13 mouse cellular contexts compared by ENCODE assay signal in the genomic region with DNA sequence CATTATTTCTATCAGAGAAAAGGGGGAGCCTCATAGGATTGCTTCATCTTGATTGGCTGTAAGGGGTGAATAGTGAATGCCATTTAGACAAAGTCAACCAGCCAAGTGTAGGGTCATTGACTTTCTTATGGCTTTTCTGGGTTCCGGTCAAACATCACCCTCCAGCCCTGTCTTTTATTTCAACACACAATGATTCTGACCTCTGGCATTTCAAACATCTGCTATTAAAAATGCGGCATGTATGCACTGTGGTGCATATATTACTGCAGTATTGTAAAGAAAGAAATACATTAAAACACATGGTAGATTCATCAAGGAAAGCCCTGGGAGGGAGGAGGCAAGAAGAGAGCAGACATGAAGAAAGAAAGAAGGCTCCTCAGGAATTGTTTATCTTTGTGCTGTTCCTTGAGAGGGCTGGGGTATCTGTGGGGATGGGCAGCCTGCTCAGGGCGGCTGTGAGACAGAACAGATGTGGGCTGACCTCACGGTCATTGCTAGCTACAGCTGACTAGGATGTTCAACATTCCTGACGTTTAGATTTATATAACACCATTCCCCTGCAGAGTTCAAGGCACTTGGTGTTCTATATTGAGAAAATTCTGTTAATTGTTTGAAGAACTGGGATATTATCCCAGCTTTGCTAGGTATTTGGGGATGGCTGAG.
A peak's percentile ranks its signal among the peaks of the same experiment; 100 is the strongest.
DNase-seq lines count a peak whose midpoint lies in the region; ATAC-seq and TF ChIP-seq lines count a peak whose summit lies in the region.
"Had no signal": no experiment of that assay in that cellular context is flagged by ENCODE, and none has a peak within 500 bp of the region (broad histone marks: within the 10 kb centered on the region; RNA-seq: fewer than 3 reads in every experiment).

No protein-coding gene starts in this region.

- no peaks in the 10 kb centered on the region for H3K4me1 ChIP-seq in embryonic facial prominence, embryonic 11.5 days (ENCODE audit: control insufficient read depth, insufficient read depth, low read length)
- H3K4me1 ChIP-seq in stomach, embryonic 15.5 days = no peaks in the 10 kb centered on the region
- H3K4me1 ChIP-seq in hindbrain, postnatal 0 days (ENCODE audit: insufficient read depth, low read length) = no peaks in the 10 kb centered on the region

- no peak for TF ChIP-seq CTCF in hindbrain, postnatal 0 days (IDR thresholded peaks at IDR 0.05; ENCODE audit: low read depth)

- no peak overlapping the region for H3K4me2 ChIP-seq in embryonic facial prominence, embryonic 11.5 days (ENCODE audit: low read depth, low read length)
- H3K4me2 ChIP-seq in stomach, embryonic 15.5 days = no peak overlapping the region
- H3K4me2 ChIP-seq in hindbrain, postnatal 0 days (ENCODE audit: low read depth, low read length) = no peak overlapping the region
- H3K4me2 ChIP-seq: heart, embryonic 12.5 days had no signal

- DNase-seq in kidney, postnatal 4 days = peak; percentile 46 to 47
- DNase-seq in kidney, adult 9 months = no peak
- peak; percentile 58 for DNase-seq in embryonic facial prominence, embryonic 11.5 days (ENCODE audit: low spot score)
- DNase-seq in lung, adult 18-20 months = peak; percentile 15 to 39
- no peak for DNase-seq in hindbrain, postnatal 0 days (ENCODE audit: low spot score)
- no peak for DNase-seq in left cerebral cortex, postnatal 36 days (ENCODE audit: low spot score in 2 of 2)
- DNase-seq: cerebellum, adult 2 months; thymus, postnatal 4 days had no signal

- 47% methylated on average over 5 of the region's 5 CpGs for WGBS in embryonic facial prominence, embryonic 11.5 days
- 25% methylated on average over 5 of the region's 5 CpGs for WGBS in stomach, embryonic 15.5 days
- 48% methylated on average over 5 of the region's 5 CpGs for WGBS in hindbrain, postnatal 0 days

- intact Hi-C loops in left cerebral cortex, postnatal 36 days (cut with DNase I) = no loop called here

- H3K9me3 ChIP-seq in embryonic facial prominence, embryonic 11.5 days (replicated peaks; ENCODE audit: control insufficient read depth, low read length) = no peaks in the 10 kb centered on the region
- no peaks in the 10 kb centered on the region for H3K9me3 ChIP-seq in stomach, embryonic 15.5 days
- no peaks in the 10 kb centered on the region for H3K9me3 ChIP-seq in hindbrain, postnatal 0 days (ENCODE audit: low read length)

- H3K27me3 ChIP-seq in embryonic facial prominence, embryonic 11.5 days (ENCODE audit: control insufficient read depth, insufficient read depth, low read length) = no peaks in the 10 kb centered on the region
- H3K27me3 ChIP-seq in stomach, embryonic 15.5 days (replicated peaks) = no peaks in the 10 kb centered on the region
- no peaks in the 10 kb centered on the region for H3K27me3 ChIP-seq in hindbrain, postnatal 0 days (ENCODE audit: insufficient read depth, low read length)
- H3K27me3 ChIP-seq: heart, embryonic 12.5 days had no signal

- ATAC-seq in embryonic facial prominence, embryonic 11.5 days (replicated peaks; ENCODE audit: insufficient number of reproducible peaks, low FRiP score, low TSS enrichment, low read depth) = no peak
- peak; percentile 73; the same call in 1 of the 2 replicates for ATAC-seq in stomach, embryonic 15.5 days (ENCODE audit: insufficient read depth, low FRiP score, low read depth)
- no peak for ATAC-seq in hindbrain, postnatal 0 days

- H3K9ac ChIP-seq in embryonic facial prominence, embryonic 11.5 days (replicated peaks; ENCODE audit: low read length) = no peak overlapping the region
- no peak overlapping the region for H3K9ac ChIP-seq in stomach, embryonic 15.5 days
- H3K9ac ChIP-seq in hindbrain, postnatal 0 days (replicated peaks; ENCODE audit: low read length) = no peak overlapping the region
- H3K9ac ChIP-seq: heart, embryonic 12.5 days had no signal

- H3K4me3 ChIP-seq in embryonic facial prominence, embryonic 11.5 days (ENCODE audit: low read depth, low read length) = no peak overlapping the region
- H3K4me3 ChIP-seq in stomach, embryonic 15.5 days (replicated peaks) = no peak overlapping the region
- H3K4me3 ChIP-seq in hindbrain, postnatal 0 days (ENCODE audit: low read length) = no peak overlapping the region
- H3K4me3 ChIP-seq: erythroblast, embryonic 14.5 days; heart, embryonic 12.5 days; left cerebral cortex, adult 2 months; myocyte had no signal

- no peak overlapping the region for H3K27ac ChIP-seq in embryonic facial prominence, embryonic 11.5 days (replicated peaks; ENCODE audit: low read depth, low read length)
- H3K27ac ChIP-seq in stomach, embryonic 15.5 days = no peak overlapping the region
- H3K27ac ChIP-seq in hindbrain, postnatal 0 days = no peak overlapping the region
- H3K27ac ChIP-seq: left cerebral cortex, adult 2 months had no signal

- H3K36me3 ChIP-seq in embryonic facial prominence, embryonic 11.5 days (replicated peaks; ENCODE audit: control insufficient read depth, insufficient read depth, low read depth, low read length) = no peaks in the 10 kb centered on the region
- H3K36me3 ChIP-seq in stomach, embryonic 15.5 days = no peaks in the 10 kb centered on the region
- no peaks in the 10 kb centered on the region for H3K36me3 ChIP-seq in hindbrain, postnatal 0 days (ENCODE audit: insufficient read depth, low read length)
- H3K36me3 ChIP-seq: heart, embryonic 12.5 days had no signal

Comparison
In these comparisons a context has a peak if more than half of its experiments do, and no peak if none do; other contexts are left out.
1. DNase-seq: peak in kidney, postnatal 4 days (2 of 2), embryonic facial prominence, embryonic 11.5 days (single experiment) and lung, adult 18-20 months (2 of 2); none in kidney, adult 9 months (single experiment), hindbrain, postnatal 0 days (single experiment) and left cerebral cortex, postnatal 36 days (0 of 2).